Mouse (Mus musculus) urinary bladder, postnatal 14 days (tissue): Measurements from ENCODE around the gene Strbp.
A peak's percentile ranks its signal among the peaks of the same experiment; 100 is the strongest.

ENCODE experiments used
- DNase-seq: peaks from one replicate; pipeline ENCODE4 v3.0.0; 2021; ENCODE audit warnings: low spot score

Strbp gene

DNA sequence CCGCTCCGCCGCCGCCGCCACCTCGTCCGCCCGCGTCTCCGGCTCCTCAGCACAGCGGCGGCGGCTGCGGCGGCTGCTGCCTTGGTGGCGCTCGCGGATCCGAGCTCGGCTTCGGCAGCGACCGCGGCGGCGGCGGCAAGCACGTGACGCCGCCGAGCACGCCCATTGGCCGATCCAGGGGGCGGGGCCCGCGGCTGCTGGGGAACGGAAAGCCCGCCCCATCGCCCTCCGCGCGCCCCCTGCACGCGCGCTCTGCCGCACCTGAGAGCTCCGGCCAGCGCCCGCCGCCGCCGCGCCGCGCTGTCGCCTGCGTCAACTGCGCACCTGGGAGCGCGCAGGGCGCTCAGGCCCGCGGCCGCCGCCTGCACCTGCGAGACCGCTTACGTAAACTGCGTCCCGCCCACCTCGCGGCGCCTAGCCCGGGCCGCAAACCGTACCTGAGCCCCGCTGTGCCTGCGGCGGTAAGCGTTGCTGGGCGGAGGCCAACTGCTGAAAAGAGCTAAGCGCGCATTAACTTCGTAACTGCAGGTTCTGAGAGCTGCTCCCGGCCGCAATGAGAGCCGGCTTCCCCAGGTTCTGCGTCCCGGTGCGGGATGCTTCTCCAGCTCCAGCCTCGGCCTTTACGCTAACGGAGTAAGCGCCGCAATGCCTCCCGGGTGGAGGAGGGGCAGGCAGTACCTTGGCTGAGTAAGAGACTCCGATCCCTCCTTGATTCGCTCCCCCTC lies at the start of gene Strbp:
TSS of gene Strbp (minus strand) at position 630 of the 725 bp plus-strand sequence.
- peak; percentile 94 for DNase-seq

DNA sequence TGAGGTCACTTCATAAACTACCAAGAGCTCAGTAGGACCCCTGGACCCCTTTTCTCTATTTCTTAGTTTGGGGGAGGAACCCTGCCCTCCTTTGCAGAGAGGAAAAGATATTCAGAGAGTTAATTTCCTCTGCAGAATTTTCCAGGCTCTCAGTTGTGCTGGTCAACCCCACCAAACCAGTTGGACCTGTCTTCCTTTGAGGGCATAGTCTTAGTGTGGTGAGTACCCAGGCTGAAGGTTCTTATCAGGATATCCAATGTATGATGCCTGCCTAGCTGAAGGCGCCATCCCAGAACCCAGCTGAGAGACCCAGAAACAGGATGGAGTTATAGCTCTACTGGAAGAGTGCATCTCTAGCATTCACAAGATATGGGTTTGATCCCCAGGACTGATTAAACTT lies 47.5 kb upstream of the Strbp start:
- DNase-seq: peak; percentile 70

- DNase-seq: no peak
Measured at GRCm38 (mm10) chr2:37749323-37749722, 45.7 kb upstream of the Strbp start.

DNA sequence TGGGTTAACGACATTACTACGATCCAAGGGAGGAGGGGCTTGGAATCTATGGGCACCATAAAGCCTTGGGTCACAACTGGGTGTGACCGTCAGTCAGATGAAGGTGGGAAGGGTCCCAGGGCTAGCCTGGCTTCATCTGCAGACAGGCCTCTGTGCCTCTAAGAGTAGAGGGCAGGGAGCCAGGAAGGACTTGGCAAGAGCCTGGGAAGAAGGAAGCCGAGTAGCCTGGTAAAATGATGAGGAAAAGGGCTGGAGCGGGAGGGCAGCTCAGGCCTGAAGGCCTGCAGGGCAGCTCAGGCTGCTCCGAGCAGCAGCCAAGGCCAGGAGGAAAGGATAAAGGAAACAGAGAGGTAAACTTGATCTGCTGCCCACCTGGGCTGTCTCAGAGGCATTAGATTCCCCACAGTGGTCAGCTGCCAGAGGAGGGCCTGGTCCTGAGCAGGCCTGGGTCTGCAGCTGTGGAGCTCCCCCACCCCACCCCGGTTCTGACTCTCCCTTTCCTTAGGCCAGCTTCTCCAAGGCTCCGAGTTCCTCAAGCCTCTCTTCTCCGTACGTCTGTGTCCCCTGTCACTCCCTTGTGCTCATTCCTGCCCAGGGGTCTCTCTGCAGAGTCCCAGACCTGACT lies 44.9 kb upstream of the Strbp start:
- DNase-seq: peak; percentile 65

DNA sequence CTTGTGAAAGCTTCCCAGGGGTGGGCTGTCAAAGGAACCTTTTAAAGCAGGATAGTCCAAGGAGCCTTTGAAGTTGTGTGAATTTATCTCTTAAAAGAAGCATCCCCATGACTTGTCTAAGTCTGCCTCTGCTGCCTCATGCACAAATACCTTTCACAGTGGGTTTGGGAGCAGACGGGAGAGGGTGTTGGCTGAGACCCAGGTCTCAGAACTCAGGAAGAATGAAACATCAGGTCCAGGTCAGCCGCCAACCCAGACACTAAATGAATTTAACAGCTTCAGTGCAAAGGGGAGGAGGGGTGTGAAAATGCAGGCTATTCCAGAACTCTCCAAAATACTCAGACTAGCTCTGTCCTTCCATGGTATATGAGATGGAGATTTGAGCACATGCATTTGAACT lies 44.2 kb upstream of the Strbp start:
- no peak for DNase-seq

DNA sequence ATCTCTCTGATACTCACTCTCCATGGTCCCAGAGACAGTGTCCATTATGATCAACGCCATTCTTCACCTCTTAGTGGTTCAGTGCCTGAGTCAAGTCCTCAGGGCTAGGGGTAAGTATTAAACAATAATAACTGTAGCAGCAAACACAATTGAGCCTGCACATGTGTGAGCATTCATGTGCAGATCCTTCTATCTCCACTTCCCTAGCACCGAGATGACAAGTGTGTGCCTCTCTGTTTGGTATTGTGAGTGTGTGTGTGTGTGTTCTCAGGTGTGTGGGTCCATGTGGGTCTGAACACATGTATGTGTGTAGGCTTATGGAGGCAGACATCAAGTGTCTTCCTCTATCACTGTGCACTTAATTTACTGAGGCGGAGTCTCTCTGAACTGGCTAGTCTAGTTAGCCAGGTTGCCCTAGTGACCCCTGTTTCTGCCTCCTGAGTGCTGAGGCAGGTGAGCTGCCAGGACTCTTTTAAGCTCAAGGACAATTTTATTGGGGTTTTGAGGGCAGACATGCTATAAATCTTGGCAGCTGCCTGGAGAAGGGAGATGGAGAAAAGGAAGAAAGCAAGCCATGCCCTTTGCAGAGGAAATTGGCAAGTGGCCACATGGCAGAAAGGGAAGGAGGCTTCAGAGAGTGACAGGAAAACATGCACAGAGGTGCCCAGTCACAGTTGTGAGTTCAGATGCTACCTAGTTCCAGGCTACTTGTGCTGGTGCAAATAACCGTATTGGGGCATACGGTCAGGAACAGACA lies 42.8 kb upstream of the Strbp start:
- DNase-seq: peak; percentile 25

- DNase-seq: no peak
Measured at GRCm38 (mm10) chr2:37744773-37745395, 41.2 kb upstream of the Strbp start.

DNA sequence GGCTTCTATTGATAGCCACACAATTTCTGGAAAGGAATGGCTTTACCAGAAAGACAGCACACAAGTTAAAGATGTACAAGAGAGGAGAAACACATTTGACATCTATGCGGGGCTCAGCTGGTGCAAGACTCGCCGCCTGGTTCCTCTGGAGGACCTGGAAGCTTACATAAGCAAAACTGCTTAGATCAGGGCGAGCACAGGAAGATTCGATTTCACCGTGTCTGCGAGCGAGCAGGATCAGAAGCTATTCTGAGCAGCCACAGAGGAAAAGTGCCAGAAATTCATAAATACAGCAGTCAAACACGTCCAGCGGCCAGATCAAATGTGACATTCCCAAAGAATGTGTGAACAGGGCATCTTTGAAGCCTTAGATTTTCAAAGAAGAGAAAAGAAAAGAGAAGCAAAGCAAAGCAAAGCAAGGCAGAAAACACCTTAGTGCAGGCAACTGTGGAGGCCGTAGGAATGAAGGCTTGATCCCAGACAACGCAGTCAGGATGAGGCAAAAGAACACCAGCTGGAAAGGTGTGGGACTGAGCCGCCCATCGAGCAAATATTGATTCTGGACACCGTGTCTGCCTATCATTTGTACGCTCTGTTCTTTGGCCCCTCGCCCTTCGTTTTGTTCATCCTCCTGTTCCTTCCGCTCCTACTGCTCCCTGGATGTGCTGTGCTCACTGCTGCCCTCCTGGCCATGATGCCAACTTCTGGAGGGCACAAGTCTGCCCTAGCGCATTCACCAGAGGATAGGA lies 38.3 kb upstream of the Strbp start:
- DNase-seq: no peak

GRCm38 (mm10) chr2:37735807-37736188 lies 32.1 kb upstream of the Strbp start:
- DNase-seq: no peak

- DNase-seq: no peak
Measured at GRCm38 (mm10) chr2:37734979-37735806, 31.5 kb upstream of the Strbp start.

- DNase-seq: no peak
Measured at GRCm38 (mm10) chr2:37731241-37731801, 27.7 kb upstream of the Strbp start.

GRCm38 (mm10) chr2:37724231-37724630 lies 20.6 kb upstream of the Strbp start:
- no peak for DNase-seq

- DNase-seq: no peak
Measured at GRCm38 (mm10) chr2:37723501-37724090, 19.9 kb upstream of the Strbp start.

GRCm38 (mm10) chr2:37722674-37723465 lies 19.2 kb upstream of the Strbp start:
- no peak for DNase-seq

DNA sequence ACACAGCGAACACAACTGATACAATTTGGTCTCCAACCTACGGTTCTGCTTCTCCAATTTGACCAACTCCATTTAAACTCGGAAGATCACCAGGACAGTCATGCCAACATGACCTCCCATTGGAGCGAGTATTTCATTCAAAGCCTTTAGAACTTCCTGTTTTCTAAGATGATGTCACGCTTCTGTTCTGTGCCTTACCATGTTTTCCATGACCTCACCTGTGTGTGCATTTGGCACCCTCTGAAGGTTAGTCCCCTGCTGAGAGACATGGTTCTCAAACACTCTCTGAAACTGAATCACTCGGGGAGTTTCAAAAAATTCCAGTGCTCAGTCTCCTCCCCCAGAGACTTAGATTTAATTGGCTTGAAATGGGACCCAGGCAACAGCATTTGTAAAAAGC lies 12.6 kb upstream of the Strbp start:
- no peak for DNase-seq

GRCm38 (mm10) chr2:37715364-37715763 lies 11.7 kb upstream of the Strbp start:
- DNase-seq: no peak

- no peak for DNase-seq
Measured at GRCm38 (mm10) chr2:37713100-37713499, 9.4 kb upstream of the Strbp start.

DNA sequence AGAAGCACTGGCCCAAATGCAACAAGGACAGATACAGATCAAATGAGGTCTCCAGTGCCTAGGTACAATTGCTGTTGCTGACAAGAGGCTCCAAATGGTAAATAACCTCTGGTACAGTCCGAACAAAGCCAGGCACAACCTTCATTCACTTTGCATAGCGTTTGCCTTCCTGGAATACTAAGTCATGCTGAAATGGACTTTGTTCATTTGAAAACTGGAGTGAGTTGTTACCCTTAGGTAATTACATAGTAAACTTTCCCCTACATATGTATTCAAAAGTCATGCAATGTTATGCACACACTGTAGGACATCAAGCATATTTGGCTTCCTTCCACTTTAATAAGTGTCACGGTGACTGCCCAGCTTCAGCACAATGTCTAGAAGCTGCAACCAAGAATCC lies 5.2 kb upstream of the Strbp start:
- no peak for DNase-seq

- DNase-seq: no peak
Measured at GRCm38 (mm10) chr2:37704141-37704760, 592 bp upstream of the Strbp start.
